29 mouse cellular contexts compared by ENCODE assay signal in the genomic region with DNA sequence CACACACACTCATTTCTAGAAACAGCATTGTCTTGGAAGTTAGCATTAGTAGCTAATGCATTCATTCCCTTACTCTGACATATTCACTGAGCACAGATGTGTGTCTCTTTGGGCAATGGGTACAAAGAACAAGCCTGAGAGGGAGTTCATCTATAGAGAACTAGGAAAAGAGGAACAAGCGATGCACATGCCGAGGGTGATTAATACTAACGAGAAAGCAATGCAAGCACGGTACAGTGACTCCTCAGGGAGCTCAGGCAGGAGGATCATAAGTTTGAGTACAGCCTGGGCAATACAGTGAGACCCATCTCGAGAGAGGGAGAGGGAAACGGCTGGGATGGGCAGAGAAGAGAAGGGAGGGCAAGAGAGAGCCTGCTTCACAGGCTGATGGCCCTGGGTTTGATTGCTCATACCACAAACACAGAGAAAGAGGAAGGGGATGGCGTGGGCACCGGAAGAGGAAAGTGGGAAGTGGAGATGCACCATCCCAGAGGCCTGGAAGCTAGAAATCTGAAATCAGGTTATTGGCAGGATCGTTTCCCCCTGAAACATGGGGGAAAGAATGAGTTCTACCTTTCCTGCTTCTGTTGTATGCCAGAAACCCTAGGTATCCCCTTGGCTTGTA. TPM values are rescaled to one million over a fixed set of nuclear protein-coding genes. Genes with fewer than 3 reads are reported as not detected.
DNase-seq lines count a peak whose midpoint lies in the region; ATAC-seq lines count a peak whose summit lies in the region.
"Had no signal": no experiment of that assay in that cellular context is flagged by ENCODE, and none has a peak within 500 bp of the region (broad histone marks: within the 10 kb centered on the region; RNA-seq: fewer than 3 reads in every experiment).

No protein-coding gene starts in this region.

- H3K9ac ChIP-seq in intestine, embryonic 14.5 days (ENCODE audit: low read length), result no peak overlapping the region
- no peak overlapping the region for H3K9ac ChIP-seq in intestine, embryonic 15.5 days
- H3K9ac ChIP-seq: embryonic facial prominence, embryonic 15.5 days; forebrain, embryonic 13.5 days; hindbrain, embryonic 14.5 days; limb, embryonic 12.5 days; liver, embryonic 15.5 days; lung, embryonic 14.5 days; neural tube, embryonic 15.5 days had no signal

- WGBS in intestine, embryonic 14.5 days, result 85% methylated on average over 9 of the region's 9 CpGs
- 79% methylated on average over 9 of the region's 9 CpGs for WGBS in intestine, embryonic 15.5 days

- H3K27ac ChIP-seq in intestine, embryonic 14.5 days (ENCODE audit: low read depth), result no peak overlapping the region
- H3K27ac ChIP-seq in intestine, embryonic 15.5 days, result no peak overlapping the region
- H3K27ac ChIP-seq: embryonic facial prominence, embryonic 15.5 days; forebrain, embryonic 13.5 days; hindbrain, embryonic 14.5 days; layer of hippocampus, adult 2 months; left cerebral cortex, adult 2 months; limb, embryonic 12.5 days; liver, embryonic 15.5 days; neural tube, embryonic 15.5 days; stomach, postnatal 0 days had no signal

- no peaks in the 10 kb centered on the region for H3K4me1 ChIP-seq in intestine, embryonic 14.5 days (replicated peaks; ENCODE audit: control insufficient read depth, insufficient read depth, low read length)
- no peaks in the 10 kb centered on the region for H3K4me1 ChIP-seq in intestine, embryonic 15.5 days (replicated peaks)
- H3K4me1 ChIP-seq: embryonic facial prominence, embryonic 15.5 days; forebrain, embryonic 13.5 days; limb, embryonic 12.5 days; neural tube, embryonic 15.5 days had no signal

- H3K9me3 ChIP-seq in intestine, embryonic 14.5 days (ENCODE audit: control insufficient read depth, low read length), result no peaks in the 10 kb centered on the region
- H3K9me3 ChIP-seq in intestine, embryonic 15.5 days, result no peaks in the 10 kb centered on the region
- H3K9me3 ChIP-seq: embryonic facial prominence, embryonic 15.5 days; forebrain, embryonic 13.5 days; limb, embryonic 12.5 days; liver, embryonic 15.5 days; neural tube, embryonic 15.5 days had no signal

- intact Hi-C loops in heart, postnatal 25 days (cut with DNase I), result no loop called here

- H3K36me3 ChIP-seq in intestine, embryonic 14.5 days (ENCODE audit: control insufficient read depth, insufficient read depth, low read length), result no peaks in the 10 kb centered on the region
- H3K36me3 ChIP-seq in intestine, embryonic 15.5 days, result no peaks in the 10 kb centered on the region
- H3K36me3 ChIP-seq: embryonic facial prominence, embryonic 15.5 days; limb, embryonic 12.5 days; liver, embryonic 15.5 days; neural tube, embryonic 15.5 days had no signal

- H3K4me3 ChIP-seq in intestine, embryonic 14.5 days (ENCODE audit: low read depth, low read length), result no peak overlapping the region
- no peak overlapping the region for H3K4me3 ChIP-seq in intestine, embryonic 15.5 days (replicated peaks)
- H3K4me3 ChIP-seq: embryonic facial prominence, embryonic 15.5 days; forebrain, embryonic 13.5 days; layer of hippocampus, adult 2 months; left cerebral cortex, adult 2 months; limb, embryonic 12.5 days; liver, embryonic 15.5 days; neural tube, embryonic 15.5 days had no signal

- H3K4me2 ChIP-seq in intestine, embryonic 14.5 days (ENCODE audit: low read length), result no peak overlapping the region
- no peak overlapping the region for H3K4me2 ChIP-seq in intestine, embryonic 15.5 days (replicated peaks)
- H3K4me2 ChIP-seq: embryonic facial prominence, embryonic 15.5 days; forebrain, embryonic 13.5 days; hindbrain, embryonic 14.5 days; limb, embryonic 12.5 days; liver, embryonic 15.5 days; lung, embryonic 14.5 days; neural tube, embryonic 15.5 days had no signal

- H3K27me3 ChIP-seq in intestine, embryonic 14.5 days (replicated peaks; ENCODE audit: control insufficient read depth, insufficient read depth, low read length), result no peaks in the 10 kb centered on the region
- H3K27me3 ChIP-seq in intestine, embryonic 15.5 days (replicated peaks), result no peaks in the 10 kb centered on the region
- H3K27me3 ChIP-seq: embryonic facial prominence, embryonic 15.5 days; forebrain, embryonic 13.5 days; limb, embryonic 12.5 days; liver, embryonic 15.5 days; neural tube, embryonic 15.5 days had no signal

- DNase-seq in intestine, embryonic 14.5 days (ENCODE audit: low spot score), result peak; percentile 34
- no peak for DNase-seq in heart, postnatal 25 days (ENCODE audit: low spot score)
- no peak for DNase-seq in frontal cortex, adult 2 months (ENCODE audit: extremely low spot score in 1 of 2, low spot score in 1 of 2)
- DNase-seq: adrenal gland, postnatal 10 days; cerebellum, adult 11-12 months; cerebellum, adult 9-11 months; kidney, adult 2 months; kidney, postnatal 36 days; lung, embryonic 14.5 days; lung, postnatal 14 days; midbrain, embryonic 14.5 days; right cerebral cortex, adult 18-20 months; spleen, adult 18-20 months; thymus, adult 18-20 months; thymus, postnatal 25 days had no signal

- ATAC-seq in intestine, embryonic 14.5 days (replicated peaks; ENCODE audit: low FRiP score, low TSS enrichment, low read depth), result no peak
- ATAC-seq in intestine, embryonic 15.5 days, result no peak
- peak; percentile 72 for ATAC-seq in granulocyte monocyte progenitor cell, adult 5-6 weeks (replicated peaks; ENCODE audit: poor library complexity, severe bottlenecking)
- ATAC-seq in monocyte, adult 5-6 weeks (replicated peaks; ENCODE audit: insufficient number of reproducible peaks, low FRiP score, low TSS enrichment, poor library complexity, severe bottlenecking), result peak; percentile 67
- ATAC-seq in erythroid progenitor cell, adult 5-6 weeks (replicated peaks; ENCODE audit: low FRiP score, poor library complexity, severe bottlenecking), result no peak
- ATAC-seq: forebrain, embryonic 13.5 days had no signal

RNA-seq across cellular contexts. Expression of gene Abcc2, which starts 19.5 kb away (rescaled TPM):
- 3.8 and 5.3 TPM in 2 replicates for polyA plus RNA-seq in intestine, embryonic 14.5 days (2014; fragmentation: Nextera tagmentation; extraction: Ambion mirVana)
- polyA plus RNA-seq in intestine, embryonic 15.5 days (2015; fragmentation: Nextera tagmentation; extraction: Ambion mirVana), result 16.7 and 24.3 TPM in 2 replicates
- total RNA-seq in granulocyte monocyte progenitor cell, adult 5-6 weeks (2014; fragmentation: Nextera tagmentation), result 3.2 and 7.3 TPM in 2 replicates
- total RNA-seq in granulocyte monocyte progenitor cell, adult 5-6 weeks (2017), result 5.3 and 6.7 TPM in 2 replicates
- 0.76 to 2.6 TPM (median 1.6 TPM) in 3 replicates for total RNA-seq in monocyte, adult 5-6 weeks (2017)
- total RNA-seq in erythroid progenitor cell, adult 5-6 weeks (2015; ENCODE audit: low replicate concordance), result 8.3 TPM in 1 of 2 replicates, not detected in the other
- total RNA-seq in erythroid progenitor cell, adult 5-6 weeks (2017; ENCODE audit: low replicate concordance), result 0.26 TPM in 1 of 2 replicates, not detected in the other
- not detected for total RNA-seq in heart, postnatal 25 days (2021)
- polyA plus RNA-seq in frontal cortex, adult 2 months (2012; rRNA removed), result 0.30 and 0.55 TPM in 2 replicates
- total RNA-seq: hematopoietic stem cell, adult 5-6 weeks; layer of hippocampus, adult 2 months had no signal
- polyA plus RNA-seq: forebrain, embryonic 13.5 days; limb, embryonic 12.5 days; lung, embryonic 14.5 days; midbrain, embryonic 14.5 days had no signal

RNA-seq across cellular contexts. Expression of gene Cox15, which starts 48.7 kb away (rescaled TPM):
- 9.9 and 10.0 TPM in 2 replicates for polyA plus RNA-seq in intestine, embryonic 14.5 days (2014; fragmentation: Nextera tagmentation; extraction: Ambion mirVana)
- polyA plus RNA-seq in intestine, embryonic 15.5 days (2015; fragmentation: Nextera tagmentation; extraction: Ambion mirVana), result 12.2 and 14.2 TPM in 2 replicates
- total RNA-seq in granulocyte monocyte progenitor cell, adult 5-6 weeks (2014; fragmentation: Nextera tagmentation), result 9.6 and 12.8 TPM in 2 replicates
- total RNA-seq in granulocyte monocyte progenitor cell, adult 5-6 weeks (2017), result 14.7 and 17.1 TPM in 2 replicates
- total RNA-seq in monocyte, adult 5-6 weeks (2017), result 5.5 to 10.8 TPM (median 9.4 TPM) in 3 replicates
- total RNA-seq in erythroid progenitor cell, adult 5-6 weeks (2015; ENCODE audit: low replicate concordance), result 2.2 and 2.5 TPM in 2 replicates
- total RNA-seq in erythroid progenitor cell, adult 5-6 weeks (2017; ENCODE audit: low replicate concordance), result 6.2 and 13.8 TPM in 2 replicates
- total RNA-seq in heart, postnatal 25 days (2021), result 10 to 100 TPM; 27.8 to 34.4 TPM
- 15.0 and 15.4 TPM in 2 replicates for polyA plus RNA-seq in frontal cortex, adult 2 months (2012; rRNA removed)

RNA-seq across cellular contexts. Expression of gene Cutc, which starts 48.7 kb away (rescaled TPM):
- polyA plus RNA-seq in intestine, embryonic 14.5 days (2014; fragmentation: Nextera tagmentation; extraction: Ambion mirVana), result 20.6 and 21.2 TPM in 2 replicates
- 24.8 and 25.9 TPM in 2 replicates for polyA plus RNA-seq in intestine, embryonic 15.5 days (2015; fragmentation: Nextera tagmentation; extraction: Ambion mirVana)
- total RNA-seq in granulocyte monocyte progenitor cell, adult 5-6 weeks (2014; fragmentation: Nextera tagmentation), result 29.7 and 33.8 TPM in 2 replicates
- 22.3 and 46.1 TPM in 2 replicates for total RNA-seq in granulocyte monocyte progenitor cell, adult 5-6 weeks (2017)
- total RNA-seq in monocyte, adult 5-6 weeks (2017), result 17.4 to 33.6 TPM (median 27.9 TPM) in 3 replicates
- total RNA-seq in erythroid progenitor cell, adult 5-6 weeks (2015; ENCODE audit: low replicate concordance), result 5.0 and 10.8 TPM in 2 replicates
- 1.8 TPM in 1 of 2 replicates, not detected in the other for total RNA-seq in erythroid progenitor cell, adult 5-6 weeks (2017; ENCODE audit: low replicate concordance)
- 10 to 100 TPM; 11.1 to 11.7 TPM for total RNA-seq in heart, postnatal 25 days (2021)
- 8.1 and 8.7 TPM in 2 replicates for polyA plus RNA-seq in frontal cortex, adult 2 months (2012; rRNA removed)

Comparison
In these comparisons a context has a peak if more than half of its experiments do, and no peak if none do; other contexts are left out.
1. ATAC-seq: peak in granulocyte monocyte progenitor cell, adult 5-6 weeks (single experiment) and monocyte, adult 5-6 weeks (single experiment); none in intestine, embryonic 14.5 days (single experiment), intestine, embryonic 15.5 days (single experiment) and erythroid progenitor cell, adult 5-6 weeks (single experiment).